Mouse (Mus musculus): ENCODE measurements around the gene Olfr877.

- TF ChIP-seq CTCF (IDR thresholded peaks at IDR 0.05; ENCODE audit: insufficient read depth, low read depth, low read length) (no peak), POLR2A (IDR thresholded peaks at IDR 0.05; ENCODE audit: insufficient read depth, low read depth, low read length) (no peak)
Measured at GRCm38 (mm10) chr9:37814696-37815095, 39.4 kb upstream of the Olfr877 start.

All from olfactory bulb, adult 2 months (tissue).